Mouse (Mus musculus): ENCODE measurements at regions not wholly inside any gene's neighbourhood (a gene's known extent, or its start where the extent isn't known, plus 50 kb on each side); places are given as distances from the start of the nearest gene placed in this dataset.

- TF ChIP-seq MAFK (IDR thresholded peaks at IDR 0.05; ENCODE audit: insufficient read depth, low read depth, low read length) (no peak), HCFC1 (IDR thresholded peaks at IDR 0.05; ENCODE audit: borderline replicate concordance, insufficient read depth, low read length) (no peak), ZNF384 (IDR thresholded peaks at IDR 0.05; ENCODE audit: low read depth, low read length) (no peak), ZC3H11A (IDR thresholded peaks at IDR 0.05; ENCODE audit: borderline replicate concordance, low read depth, low read length) (no peak), CHD2 (IDR thresholded peaks at IDR 0.05; ENCODE audit: low read depth, low read length) (no peak)
These were observed 342.0 kb upstream of the Igfbp3 start for GRCm38 (mm10) chr11:7555613-7556274.

GRCm38 (mm10) chr11:7552154-7552553 lies 338.4 kb upstream of the Igfbp3 start:
- Histone ChIP-seq H3K4me1 (ENCODE audit: control insufficient read depth in 2 of 2, insufficient read depth in 2 of 2, low read length in 2 of 2, poor library complexity in 1 of 2) (no peaks in the 10 kb centered on the region), H3K9ac (ENCODE audit: insufficient read depth, low read depth, low read length, poor library complexity, severe bottlenecking) (no peak overlapping the region), H3K4me3 (ENCODE audit: insufficient read depth in 1 of 2, low read depth in 1 of 2, low read length in 2 of 2, poor library complexity in 1 of 2, severe bottlenecking in 1 of 2) (no peak overlapping the region), H3K27ac (ENCODE audit: insufficient read depth, low read depth, low read length, poor library complexity, severe bottlenecking) (no peak overlapping the region), H3K36me3 (ENCODE audit: control insufficient read depth, insufficient read depth, low read length, poor library complexity, severe bottlenecking) (no peaks in the 10 kb centered on the region), H3K9me3 (ENCODE audit: control insufficient read depth, insufficient read depth, low read depth, low read length) (no peaks in the 10 kb centered on the region)
- in situ Hi-C loops (cut with MboI; ENCODE audit: low sequenced_read_pairs in 2 of 2, unreplicated experiment in 2 of 2): no loop called here
- no peak for TF ChIP-seq ZC3H11A (IDR thresholded peaks at IDR 0.05; ENCODE audit: borderline replicate concordance, low read depth, low read length)
- no peak for TF ChIP-seq CHD2 (IDR thresholded peaks at IDR 0.05; ENCODE audit: low read depth, low read length)
- no peak for TF ChIP-seq MAFK (IDR thresholded peaks at IDR 0.05; ENCODE audit: insufficient read depth, low read depth, low read length)
- TF ChIP-seq HCFC1 (IDR thresholded peaks at IDR 0.05; ENCODE audit: borderline replicate concordance, insufficient read depth, low read length): no peak
- TF ChIP-seq ZNF384 (IDR thresholded peaks at IDR 0.05; ENCODE audit: low read depth, low read length): no peak
- no peak for DNase-seq (ENCODE audit: low read depth, low spot score)

More at GRCm38 (mm10) chr11:7555613-7556274, 342.0 kb upstream of the Igfbp3 start:
- in situ Hi-C loops (cut with MboI; ENCODE audit: low sequenced_read_pairs in 2 of 2, unreplicated experiment in 2 of 2): no loop called here
- Histone ChIP-seq H3K27ac (ENCODE audit: insufficient read depth, low read depth, low read length, poor library complexity, severe bottlenecking) (no peak overlapping the region), H3K9ac (ENCODE audit: insufficient read depth, low read depth, low read length, poor library complexity, severe bottlenecking) (no peak overlapping the region), H3K4me3 (ENCODE audit: insufficient read depth in 1 of 2, low read depth in 1 of 2, low read length in 2 of 2, poor library complexity in 1 of 2, severe bottlenecking in 1 of 2) (no peak overlapping the region), H3K4me1 (ENCODE audit: control insufficient read depth in 2 of 2, insufficient read depth in 2 of 2, low read length in 2 of 2, poor library complexity in 1 of 2) (no peaks in the 10 kb centered on the region), H3K36me3 (ENCODE audit: control insufficient read depth, insufficient read depth, low read length, poor library complexity, severe bottlenecking) (no peaks in the 10 kb centered on the region), H3K9me3 (ENCODE audit: control insufficient read depth, insufficient read depth, low read depth, low read length) (no peaks in the 10 kb centered on the region)
- no peak for DNase-seq (ENCODE audit: low read depth, low spot score)

- DNase-seq (ENCODE audit: low read depth, low spot score): no peak
- no peaks in the 10 kb centered on the region for H3K9me3 ChIP-seq (ENCODE audit: control insufficient read depth, insufficient read depth, low read depth, low read length)
- H3K4me1 ChIP-seq (ENCODE audit: control insufficient read depth in 2 of 2, insufficient read depth in 2 of 2, low read length in 2 of 2, poor library complexity in 1 of 2): no peaks in the 10 kb centered on the region
- no peak overlapping the region for H3K27ac ChIP-seq (ENCODE audit: insufficient read depth, low read depth, low read length, poor library complexity, severe bottlenecking)
- no peaks in the 10 kb centered on the region for H3K36me3 ChIP-seq (ENCODE audit: control insufficient read depth, insufficient read depth, low read length, poor library complexity, severe bottlenecking)
- TF ChIP-seq HCFC1 (IDR thresholded peaks at IDR 0.05; ENCODE audit: borderline replicate concordance, insufficient read depth, low read length): no peak
- no peak for TF ChIP-seq ZC3H11A (IDR thresholded peaks at IDR 0.05; ENCODE audit: borderline replicate concordance, low read depth, low read length)
- no peak for TF ChIP-seq CHD2 (IDR thresholded peaks at IDR 0.05; ENCODE audit: low read depth, low read length)
- no peak for TF ChIP-seq MAFK (IDR thresholded peaks at IDR 0.05; ENCODE audit: insufficient read depth, low read depth, low read length)
- TF ChIP-seq ZNF384 (IDR thresholded peaks at IDR 0.05; ENCODE audit: low read depth, low read length): no peak
- H3K4me3 ChIP-seq (ENCODE audit: insufficient read depth in 1 of 2, low read depth in 1 of 2, low read length in 2 of 2, poor library complexity in 1 of 2, severe bottlenecking in 1 of 2): no peak overlapping the region
- no peak overlapping the region for H3K9ac ChIP-seq (ENCODE audit: insufficient read depth, low read depth, low read length, poor library complexity, severe bottlenecking)
- in situ Hi-C loops (cut with MboI; ENCODE audit: low sequenced_read_pairs in 2 of 2, unreplicated experiment in 2 of 2): no loop called here
These were observed 334.1 kb upstream of the Igfbp3 start for GRCm38 (mm10) chr11:7547796-7548195.

- no peak overlapping the region for H3K4me3 ChIP-seq (ENCODE audit: insufficient read depth in 1 of 2, low read depth in 1 of 2, low read length in 2 of 2, poor library complexity in 1 of 2, severe bottlenecking in 1 of 2)
- H3K4me1 ChIP-seq (ENCODE audit: control insufficient read depth in 2 of 2, insufficient read depth in 2 of 2, low read length in 2 of 2, poor library complexity in 1 of 2): no peaks in the 10 kb centered on the region
- TF ChIP-seq HCFC1 (IDR thresholded peaks at IDR 0.05; ENCODE audit: borderline replicate concordance, insufficient read depth, low read length) (no peak), MAFK (IDR thresholded peaks at IDR 0.05; ENCODE audit: insufficient read depth, low read depth, low read length) (no peak), CHD2 (IDR thresholded peaks at IDR 0.05; ENCODE audit: low read depth, low read length) (no peak), ZC3H11A (IDR thresholded peaks at IDR 0.05; ENCODE audit: borderline replicate concordance, low read depth, low read length) (no peak), ZNF384 (IDR thresholded peaks at IDR 0.05; ENCODE audit: low read depth, low read length) (no peak)
- no peaks in the 10 kb centered on the region for H3K36me3 ChIP-seq (ENCODE audit: control insufficient read depth, insufficient read depth, low read length, poor library complexity, severe bottlenecking)
- no peak for DNase-seq (ENCODE audit: low read depth, low spot score)
- H3K27ac ChIP-seq (ENCODE audit: insufficient read depth, low read depth, low read length, poor library complexity, severe bottlenecking): no peak overlapping the region
- in situ Hi-C loops (cut with MboI; ENCODE audit: low sequenced_read_pairs in 2 of 2, unreplicated experiment in 2 of 2): no loop called here
- no peaks in the 10 kb centered on the region for H3K9me3 ChIP-seq (ENCODE audit: control insufficient read depth, insufficient read depth, low read depth, low read length)
- H3K9ac ChIP-seq (ENCODE audit: insufficient read depth, low read depth, low read length, poor library complexity, severe bottlenecking): no peak overlapping the region
These were observed 331.9 kb upstream of the Igfbp3 start for GRCm38 (mm10) chr11:7545621-7546020.
